Mouse (Mus musculus): ENCODE results near the gene Tkt. TPM values are rescaled to one million over a fixed set of nuclear protein-coding genes. Genes with fewer than 3 reads are reported as not detected.

The Tkt gene
- 388 and 461 TPM in 2 replicates for polyA plus RNA-seq (2012; rRNA removed)

GRCm38 (mm10) chr14:30548131-30548720 is at the start of gene Tkt:
Gene Tkt, plus strand, starts transcription at chr14:30548359.

Other genes starting within 250 kb of the Tkt start
- 54.0 and 80.4 TPM in 2 replicates for gene Dcp1a, start 68.8 kb upstream of the Tkt start, polyA plus RNA-seq (2012; rRNA removed)
- 12.9 and 13.5 TPM in 2 replicates for gene Cacna1d, start 56.9 kb upstream of the Tkt start, polyA plus RNA-seq (2012; rRNA removed)
- 209 and 252 TPM in 2 replicates for gene Prkcd, start 77.9 kb downstream of the Tkt start, polyA plus RNA-seq (2012; rRNA removed)
- gene Rft1, start 106.0 kb downstream of the Tkt start, polyA plus RNA-seq (2012; rRNA removed) = 20.8 and 27.4 TPM in 2 replicates
- 1.1 TPM in 2 replicates for gene Sfmbt1, start 166.5 kb downstream of the Tkt start, polyA plus RNA-seq (2012; rRNA removed)